Mouse (Mus musculus) frontal cortex, postnatal 10 days (tissue): ENCODE data around the gene Rif1.
"Not testable (repeated sequence)": the region's sequence is repeated elsewhere in the genome, so short reads cannot be mapped to it uniquely, and the experiment has no call there.

Source experiments
- DNase-seq, 2 experiments: peaks; one replicate each; pipeline ENCODE4 v3.0.0; 2022; ENCODE audit warnings: low spot score in 2 of 2, mixed read lengths in 1 of 2

Rif1 gene

DNA sequence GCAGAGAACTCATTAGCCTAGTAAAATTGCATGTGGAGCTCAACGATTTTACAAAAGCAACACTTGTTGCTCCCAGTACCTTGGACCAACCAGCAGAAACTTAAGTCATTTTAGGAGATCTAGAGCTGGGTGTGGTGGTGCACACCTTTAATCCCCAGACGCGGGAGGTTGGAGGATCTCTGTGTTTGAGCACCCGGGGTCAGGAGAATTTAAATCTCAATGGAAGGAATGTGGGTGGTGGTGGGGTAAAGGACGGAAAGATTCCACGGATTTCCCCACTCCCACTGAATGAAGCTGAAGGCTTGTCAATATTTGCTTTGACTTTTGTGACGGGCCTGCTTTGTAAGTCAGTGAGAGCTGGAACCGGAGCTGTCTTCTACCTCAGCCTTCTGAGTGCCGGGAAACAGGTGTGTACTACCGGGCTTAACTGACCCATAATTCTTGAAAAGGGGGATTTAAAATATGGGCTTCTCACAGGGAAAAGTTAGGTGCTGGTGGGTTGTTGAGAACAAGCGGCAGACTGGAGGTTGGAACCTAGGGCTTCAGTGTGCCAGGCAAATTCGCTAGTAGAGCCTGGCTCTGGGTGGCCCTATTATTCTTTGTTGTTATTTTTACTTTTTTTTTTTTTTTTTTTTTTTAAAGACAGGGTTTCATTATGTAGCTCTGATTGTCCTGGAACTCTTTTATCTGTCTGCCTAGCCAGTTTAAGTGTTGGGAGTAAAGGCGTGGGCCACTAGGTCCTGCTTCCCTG lies 1.2 kb upstream of the Rif1 start:
- no peak for DNase-seq

- DNase-seq, result no peak
Observed at GRCm38 (mm10) chr2:52072065-52072490, 554 bp upstream of the Rif1 start.

DNA sequence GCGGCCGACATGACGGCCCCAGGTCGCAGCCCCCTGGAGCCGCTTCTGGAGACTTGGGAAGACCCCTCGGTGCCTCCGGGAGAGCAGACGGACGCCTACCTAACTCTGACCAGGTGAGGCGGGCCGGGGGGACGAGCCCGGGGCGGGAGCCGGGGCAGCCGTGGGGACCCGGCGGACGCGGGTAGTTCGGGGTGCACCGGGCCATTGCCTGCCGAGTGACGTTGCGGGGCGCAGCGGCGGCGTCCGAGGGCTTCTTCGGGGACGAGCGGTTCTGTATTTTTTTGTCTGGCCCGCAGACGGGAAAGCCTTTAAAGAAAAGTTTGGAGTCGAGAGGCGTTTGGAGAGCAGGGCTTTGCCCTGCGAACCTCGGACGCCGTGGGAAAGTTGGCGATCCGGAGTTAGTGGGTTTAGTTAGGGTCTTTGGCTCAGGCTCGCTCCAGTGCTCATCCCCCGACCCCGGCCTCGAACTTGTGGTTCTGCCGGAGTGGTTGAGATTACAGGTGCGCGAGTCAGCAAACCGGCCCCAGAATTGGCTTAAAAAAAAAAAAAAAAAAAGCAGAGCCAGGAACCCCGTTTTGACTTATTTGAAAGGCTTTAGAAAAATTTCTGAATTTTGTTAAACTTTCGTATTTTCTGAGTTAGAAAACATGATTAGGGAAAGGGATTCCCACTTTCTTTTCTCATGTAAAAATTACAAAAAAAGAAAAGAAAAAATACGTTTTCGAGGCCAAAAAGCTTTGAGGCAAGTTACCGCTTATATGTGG lies 691 bp downstream of the Rif1 start:
- peak in 1 of 2 experiments; percentile 16 for DNase-seq

DNA sequence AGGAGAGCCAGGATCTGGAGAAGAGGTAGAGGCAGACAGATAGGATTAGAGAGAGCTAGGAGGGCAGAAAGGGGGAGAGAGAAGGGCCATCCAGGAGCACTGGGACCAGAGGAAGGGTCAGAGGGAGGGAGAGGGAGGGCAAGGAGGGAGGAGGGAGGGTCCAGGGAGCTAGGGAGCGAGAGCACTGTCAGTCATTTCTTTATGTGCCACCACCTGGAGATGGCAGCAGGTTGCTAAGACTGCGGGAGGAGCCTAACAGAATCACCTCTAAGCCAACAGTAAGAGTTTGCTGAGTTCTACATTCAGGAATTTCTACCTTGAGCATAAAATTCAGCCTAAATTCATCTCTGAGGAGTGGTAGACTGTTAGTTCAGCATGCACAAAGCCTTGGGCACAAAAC lies 6.0 kb downstream of the Rif1 start:
- DNase-seq, result no peak

- DNase-seq, result no peak
Observed at GRCm38 (mm10) chr2:52084013-52084412, 11.4 kb downstream of the Rif1 start.

GRCm38 (mm10) chr2:52084571-52084970 lies 11.9 kb downstream of the Rif1 start:
- DNase-seq, result no peak

GRCm38 (mm10) chr2:52114086-52114485 lies 41.5 kb downstream of the Rif1 start:
- no peak for DNase-seq

DNA sequence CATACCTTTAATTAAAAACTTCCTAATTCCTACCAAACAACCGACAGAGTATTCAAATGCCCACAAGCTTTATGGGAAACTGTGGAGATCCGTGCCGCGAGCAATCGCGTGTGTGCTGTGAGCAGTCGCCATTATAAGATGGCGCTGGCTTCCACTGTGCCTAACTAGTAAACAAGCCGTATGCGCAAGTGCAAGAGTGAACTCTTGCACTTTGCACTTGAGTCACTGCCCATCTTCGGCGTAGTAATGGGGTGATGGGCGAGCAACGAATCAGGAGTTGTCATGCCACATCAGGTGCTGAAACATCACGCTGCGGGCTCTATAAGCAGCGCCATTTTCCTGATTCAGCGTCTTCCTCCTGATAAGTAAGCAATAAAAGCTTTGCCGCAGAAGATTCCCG lies 58.7 kb downstream of the Rif1 start:
- not testable (repeated sequence) for DNase-seq

GRCm38 (mm10) chr2:52133351-52133750 lies 60.7 kb downstream of the Rif1 start:
- no peak for DNase-seq

DNA sequence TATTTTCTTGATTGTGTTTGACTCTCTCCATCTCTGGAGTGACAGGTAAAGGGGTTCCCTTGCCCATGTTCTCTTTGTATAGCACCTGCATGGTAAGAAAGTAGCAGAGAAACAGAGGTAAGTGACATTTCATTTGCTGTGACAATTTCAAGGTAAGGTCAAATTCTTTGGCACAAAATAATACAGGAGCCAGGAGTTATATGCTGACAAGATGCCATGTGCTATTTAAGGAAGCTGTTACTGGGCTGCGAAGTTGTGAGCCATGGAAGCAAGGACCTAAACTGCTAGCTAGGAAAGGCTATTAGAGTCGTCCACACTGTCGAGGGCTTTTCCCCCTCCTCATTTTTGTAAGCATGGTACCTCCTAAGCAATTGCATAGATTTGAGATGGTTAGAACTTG lies 80.4 kb downstream of the Rif1 start:
- DNase-seq, result no peak

DNA sequence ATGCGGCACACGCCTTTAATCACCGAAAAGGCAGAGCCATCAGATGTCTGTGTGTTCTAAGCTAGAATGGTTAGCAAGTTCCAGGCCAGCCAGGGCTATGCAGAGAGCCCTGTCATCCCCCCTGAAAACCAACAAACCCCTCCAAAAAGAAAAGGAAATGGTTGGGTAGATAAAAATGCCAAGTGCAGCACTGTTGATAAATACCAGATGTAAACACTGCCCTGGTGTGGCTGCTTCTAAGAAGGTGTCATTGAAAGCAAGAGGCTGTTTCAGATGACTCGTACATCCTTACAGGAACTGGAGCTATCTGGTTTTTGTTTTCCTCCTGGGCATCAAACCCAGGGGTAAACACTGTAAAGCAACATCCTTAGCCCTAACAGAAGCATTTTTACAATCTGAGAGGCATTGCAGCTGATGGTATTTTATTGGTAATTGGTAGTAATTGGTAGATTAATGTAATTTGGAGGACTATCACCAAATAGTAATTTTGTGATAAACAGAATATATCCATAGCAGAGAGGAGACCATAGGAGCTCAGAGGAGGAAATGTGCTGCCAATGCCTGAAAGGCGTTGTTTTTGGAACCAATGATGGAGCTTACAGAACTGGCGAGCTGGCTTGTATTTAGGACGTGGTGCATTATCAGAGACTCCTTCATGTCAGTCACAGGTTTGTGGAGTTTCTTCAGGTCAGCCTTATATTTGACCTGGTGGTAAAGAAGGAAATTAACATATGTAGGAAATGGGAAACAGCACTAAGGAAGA lies 96.8 kb downstream of the Rif1 start:
- no peak for DNase-seq
